Mouse (Mus musculus) CH12.LX (cell line): Measurements from ENCODE around the gene Cbfa2t3. TPM values are rescaled to one million over a fixed set of nuclear protein-coding genes. Genes with fewer than 3 reads are reported as not detected.
A peak's percentile ranks its signal among the peaks of the same experiment; 100 is the strongest.

ENCODE experiments used
- DNase-seq: peaks from one replicate; pipeline ENCODE4 v3.0.0-alpha.2; 2013; ENCODE audit errors: extremely low read depth
- H3K27ac ChIP-seq: 2 replicates; pipeline ENCODE4 v1.5.1; 2012; ENCODE audit warnings: low read depth, mild to moderate bottlenecking, control low read depth, moderate library complexity; ENCODE audit not compliant: insufficient read depth
- H3K27me3 ChIP-seq: replicated peaks from 2 replicates; pipeline ENCODE3; 2012; ENCODE audit warnings: inconsistent platforms
- H3K36me3 ChIP-seq, 2 experiments: replicated peaks in 1 of 2; 2 replicates each; pipeline versions ENCODE3 to v1.6.1; 2012; ENCODE audit warnings: inconsistent platforms in 1 of 2, low read length in 1 of 2, mild to moderate bottlenecking in 1 of 2, mixed read lengths in 1 of 2, moderate library complexity in 1 of 2; ENCODE audit not compliant: control insufficient read depth in 1 of 2, insufficient read depth in 1 of 2
- H3K4me1 ChIP-seq, 2 experiments: 2 replicates each; pipeline ENCODE4 v1.6.1; 2012; ENCODE audit warnings: inconsistent platforms in 1 of 2, moderate library complexity in 1 of 2; ENCODE audit not compliant: insufficient read depth in 2 of 2, control insufficient read depth in 1 of 2
- H3K4me2 ChIP-seq: 2 replicates; pipeline ENCODE4 v1.6.1; 2012; ENCODE audit warnings: low read depth, mild to moderate bottlenecking, control low read depth; ENCODE audit not compliant: poor library complexity, insufficient read depth, severe bottlenecking
- H3K4me3 ChIP-seq, 3 experiments: fragments of 150-350 bp in 1 of 3; sonication (generic) in 1 of 3; replicated peaks in 1 of 3; 2 replicates each; pipeline versions ENCODE3 to v1.5.1; 2011 to 2012; ENCODE audit warnings: low read depth in 2 of 3, low read length in 2 of 3, mild to moderate bottlenecking in 2 of 3, moderate library complexity in 2 of 3, control low read depth in 1 of 3, improper control_type of control experiment in 1 of 3, inconsistent platforms in 1 of 3, mixed read lengths in 1 of 3; ENCODE audit not compliant: poor library complexity in 1 of 3
- H3K79me2 ChIP-seq: replicated peaks from 2 replicates; pipeline ENCODE4 v1.6.1; 2012; ENCODE audit warnings: mild to moderate bottlenecking, moderate library complexity; ENCODE audit not compliant: control insufficient read depth, poor library complexity, insufficient read depth, severe bottlenecking; ENCODE audit errors: extremely low read depth
- H3K9ac ChIP-seq: 2 replicates; pipeline ENCODE4 v1.6.1; 2012; ENCODE audit warnings: low read depth, mild to moderate bottlenecking, control low read depth, moderate library complexity; ENCODE audit not compliant: insufficient read depth
- H3K9me3 ChIP-seq: replicated peaks from 2 replicates; pipeline ENCODE3; 2012; ENCODE audit warnings: low read length, inconsistent platforms, mixed read lengths
- BHLHE40 ChIP-seq: IDR thresholded peaks from 2 replicates; pipeline ENCODE4 v1.6.1; 2011; ENCODE audit warnings: mild to moderate bottlenecking, low read depth, low read length, improper control_type of control experiment
- CHD1 ChIP-seq: IDR thresholded peaks from 2 replicates; pipeline ENCODE4 v1.6.1; 2012; ENCODE audit warnings: low read depth, low read length, improper control_type of control experiment, inconsistent platforms
- CHD2 ChIP-seq: IDR thresholded peaks from 2 replicates; pipeline ENCODE4 v1.6.1; 2011; ENCODE audit warnings: low read length, improper control_type of control experiment
- CTCF ChIP-seq, 2 experiments: IDR thresholded peaks in 1 of 2; conservative IDR thresholded peaks in 1 of 2; 2 replicates each; pipeline ENCODE4 v1.5.1; 2011 to 2012; ENCODE audit warnings: low read depth in 2 of 2, low read length in 2 of 2, improper control_type of control experiment in 1 of 2, inconsistent platforms in 1 of 2, mild to moderate bottlenecking in 1 of 2, moderate library complexity in 1 of 2
- E2F4 ChIP-seq: IDR thresholded peaks from 2 replicates; pipeline ENCODE4 v1.6.1; 2011; ENCODE audit warnings: low read depth, low read length, improper control_type of control experiment; ENCODE audit not compliant: insufficient replicate concordance
- ELF1 ChIP-seq: IDR thresholded peaks from 2 replicates; pipeline ENCODE4 v1.6.1; 2014; ENCODE audit warnings: low read depth, mild to moderate bottlenecking, inconsistent platforms, low read length, improper control_type of control experiment
- EP300 ChIP-seq: IDR thresholded peaks from 2 replicates; pipeline ENCODE4 v1.6.1; 2011; ENCODE audit warnings: low read length, improper control_type of control experiment
- ETS1 ChIP-seq: conservative IDR thresholded peaks from 2 replicates; pipeline ENCODE4 v1.6.1; 2012; ENCODE audit warnings: low read depth, mild to moderate bottlenecking, inconsistent platforms, low read length, improper control_type of control experiment, moderate library complexity
- GABPA ChIP-seq: IDR thresholded peaks from 2 replicates; pipeline ENCODE4 v1.6.1; 2012; ENCODE audit warnings: low read depth, low read length, improper control_type of control experiment, inconsistent platforms; ENCODE audit not compliant: insufficient replicate concordance
- HCFC1 ChIP-seq: IDR thresholded peaks from 2 replicates; pipeline ENCODE4 v1.6.1; 2012; ENCODE audit warnings: low read depth, mild to moderate bottlenecking, inconsistent platforms, low read length, improper control_type of control experiment
- IRF4 ChIP-seq: IDR thresholded peaks from 2 replicates; pipeline ENCODE4 v1.6.1; 2014; ENCODE audit warnings: low read depth, mild to moderate bottlenecking, inconsistent platforms, low read length, improper control_type of control experiment
- JUN ChIP-seq: IDR thresholded peaks from 2 replicates; pipeline ENCODE4 v1.6.1; 2011; ENCODE audit warnings: low read depth, mild to moderate bottlenecking, low read length, improper control_type of control experiment, moderate library complexity; ENCODE audit not compliant: insufficient read depth
- JUND ChIP-seq: conservative IDR thresholded peaks from 2 replicates; pipeline ENCODE4 v1.6.1; 2011; ENCODE audit warnings: low read depth, low read length, improper control_type of control experiment
- KAT2A ChIP-seq: IDR thresholded peaks from 2 replicates; pipeline ENCODE4 v1.6.1; 2012; ENCODE audit warnings: low read length, improper control_type of control experiment, inconsistent platforms; ENCODE audit not compliant: insufficient replicate concordance
- MAFK ChIP-seq: IDR thresholded peaks from 2 replicates; pipeline ENCODE4 v1.6.1; 2011; ENCODE audit warnings: low read length, improper control_type of control experiment; ENCODE audit not compliant: insufficient replicate concordance
- MAX ChIP-seq: IDR thresholded peaks from 2 replicates; pipeline ENCODE4 v1.6.1; 2011; ENCODE audit warnings: low read length, improper control_type of control experiment
- MAZ ChIP-seq: IDR thresholded peaks from 2 replicates; pipeline ENCODE4 v1.6.1; 2012; ENCODE audit warnings: low read depth, mild to moderate bottlenecking, inconsistent platforms, low read length, improper control_type of control experiment, moderate library complexity
- MEF2A ChIP-seq: IDR thresholded peaks from 2 replicates; pipeline ENCODE4 v1.6.1; 2014; ENCODE audit warnings: low read depth, mild to moderate bottlenecking, inconsistent platforms, low read length, improper control_type of control experiment, borderline replicate concordance
- MXI1 ChIP-seq: IDR thresholded peaks from 2 replicates; pipeline ENCODE4 v1.6.1; 2011; ENCODE audit warnings: mild to moderate bottlenecking, low read depth, low read length, improper control_type of control experiment
- MYC ChIP-seq: IDR thresholded peaks from 2 replicates; pipeline ENCODE4 v1.6.1; 2011; ENCODE audit warnings: low read depth, mild to moderate bottlenecking, improper control_type of control experiment, low read length
- NELFE ChIP-seq: IDR thresholded peaks from 2 replicates; pipeline ENCODE4 v1.6.1; 2011; ENCODE audit warnings: low read depth, low read length, improper control_type of control experiment
- NRF1 ChIP-seq: IDR thresholded peaks from 2 replicates; pipeline ENCODE4 v1.6.1; 2014; ENCODE audit warnings: low read depth, mild to moderate bottlenecking, inconsistent platforms, low read length, improper control_type of control experiment, moderate library complexity
- PAX5 ChIP-seq: IDR thresholded peaks from 2 replicates; pipeline ENCODE4 v1.6.1; 2012; ENCODE audit warnings: low read length, inconsistent platforms, mixed read lengths
- POLR2A ChIP-seq: IDR thresholded peaks from 2 replicates; pipeline ENCODE4 v1.6.1; 2011; ENCODE audit warnings: low read depth, mild to moderate bottlenecking, improper control_type of control experiment, low read length
- POLR2AphosphoS2 ChIP-seq: IDR thresholded peaks from 2 replicates; pipeline ENCODE4 v1.6.1; 2011; ENCODE audit warnings: low read depth, low read length, improper control_type of control experiment
- RAD21 ChIP-seq: IDR thresholded peaks from 2 replicates; pipeline ENCODE4 v1.6.1; 2011; ENCODE audit warnings: low read depth, mild to moderate bottlenecking, low read length, improper control_type of control experiment, moderate library complexity
- RCOR1 ChIP-seq: conservative IDR thresholded peaks from 2 replicates; pipeline ENCODE4 v1.6.1; 2012; ENCODE audit warnings: low read depth, mild to moderate bottlenecking, inconsistent platforms, low read length, improper control_type of control experiment
- SIN3A ChIP-seq: IDR thresholded peaks from 2 replicates; pipeline ENCODE4 v1.6.1; 2012; ENCODE audit warnings: low read length, improper control_type of control experiment, inconsistent platforms
- SMC3 ChIP-seq: IDR thresholded peaks from 2 replicates; pipeline ENCODE4 v1.6.1; 2011; ENCODE audit warnings: low read depth, low read length, improper control_type of control experiment
- TBP ChIP-seq: conservative IDR thresholded peaks from 2 replicates; pipeline ENCODE4 v1.6.1; 2011; ENCODE audit warnings: low read depth, low read length, improper control_type of control experiment
- TCF12 ChIP-seq: IDR thresholded peaks from 2 replicates; pipeline ENCODE4 v1.6.1; 2014; ENCODE audit warnings: low read depth, mild to moderate bottlenecking, inconsistent platforms, low read length, improper control_type of control experiment
- UBTF ChIP-seq: IDR thresholded peaks from 2 replicates; pipeline ENCODE4 v1.6.1; 2012; ENCODE audit warnings: low read depth, mild to moderate bottlenecking, inconsistent platforms, low read length, improper control_type of control experiment, moderate library complexity
- USF1 ChIP-seq: IDR thresholded peaks from 2 replicates; pipeline ENCODE4 v1.6.1; 2014; ENCODE audit warnings: low read depth, mild to moderate bottlenecking, inconsistent platforms, low read length, improper control_type of control experiment
- USF2 ChIP-seq: conservative IDR thresholded peaks from 2 replicates; pipeline ENCODE4 v1.6.1; 2011; ENCODE audit warnings: low read depth, low read length, improper control_type of control experiment
- ZC3H11A ChIP-seq: IDR thresholded peaks from 2 replicates; pipeline ENCODE4 v1.6.1; 2012; ENCODE audit warnings: low read depth, mild to moderate bottlenecking, inconsistent platforms, low read length, improper control_type of control experiment
- ZKSCAN1 ChIP-seq: IDR thresholded peaks from 2 replicates; pipeline ENCODE4 v1.6.1; 2012; ENCODE audit warnings: low read depth, inconsistent platforms, low read length, improper control_type of control experiment, borderline replicate concordance
- ZMIZ1 ChIP-seq: IDR thresholded peaks from 2 replicates; pipeline ENCODE4 v1.6.1; 2012; ENCODE audit warnings: low read depth, mild to moderate bottlenecking, inconsistent platforms, low read length, improper control_type of control experiment
- ZNF384 ChIP-seq: IDR thresholded peaks from 2 replicates; pipeline ENCODE4 v1.6.1; 2012; ENCODE audit warnings: low read depth, low read length, improper control_type of control experiment, inconsistent platforms
- dilution Hi-C: fragments of 300-500 bp; cut with MboI; formaldehyde crosslinking; loops from 2 replicates; pipeline ENCODE4 v1.14.3; 2020; ENCODE audit warnings: low sequenced_read_pairs; ENCODE audit not compliant: extremely low pct_unique_long_range_greater_than_20kb, extremely low pct_ligation_motif_present
- in situ Hi-C: fragments of 300-500 bp; cut with MboI; formaldehyde crosslinking; loops from 3 replicates; pipeline ENCODE4 v1.14.3; 2019; ENCODE audit warnings: low sequenced_read_pairs, low pct_ligation_motif_present, low pct_unique_long_range_greater_than_20kb, mixed read lengths
- polyA plus RNA-seq: library from polyadenylated mRNA; unstranded; fragments of >175 nt; gene quantifications from 2 replicates; pipeline ENCODE4 v1.2.1, GENCODE M21; 2012; ENCODE audit warnings: low read depth; ENCODE audit not compliant: insufficient read length
- total RNA-seq, 2 experiments: library from RNA; depleted of rRNA; stranded (reverse); fragments of 300-350 nt in 1 of 2; fragments of >200 nt in 1 of 2; gene quantifications; 2 replicates each; pipeline ENCODE4 v1.2.3; 2012 to 2014

The Cbfa2t3 gene
- total and polyA plus RNA-seq, 3 experiments: 0.47 to 22.6 (median 2.1) TPM

DNA sequence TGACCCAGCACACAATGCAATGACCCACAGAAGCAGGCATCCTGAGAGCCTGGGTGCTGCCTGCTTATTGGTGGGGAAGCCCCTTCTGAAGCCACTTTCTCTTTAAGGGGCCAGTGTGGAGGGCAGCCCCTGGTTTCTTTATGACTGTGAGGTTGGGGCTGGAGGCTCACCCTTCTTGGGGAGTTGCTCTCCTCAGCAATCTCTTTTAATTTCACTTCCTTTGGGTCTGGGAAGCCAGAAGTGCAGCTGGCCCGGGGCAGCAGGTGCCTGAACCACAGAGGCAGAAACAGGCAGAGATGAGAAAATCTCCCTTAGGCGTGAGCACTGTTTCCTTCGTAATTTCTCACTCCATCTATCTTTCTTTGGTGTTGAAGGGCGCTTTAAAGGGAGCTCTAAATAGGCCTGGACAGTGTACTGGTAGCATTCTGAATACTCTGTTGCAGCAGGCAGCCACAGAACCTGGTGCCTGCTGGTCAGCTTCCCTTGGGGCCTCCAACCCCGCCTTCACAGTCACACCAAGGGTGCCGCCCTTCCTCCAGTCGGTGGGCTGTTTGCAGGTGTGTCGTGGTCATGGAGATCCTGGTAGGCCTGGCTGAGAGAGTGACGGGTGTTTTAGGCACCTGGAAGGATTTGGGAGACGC lies 3.5 kb upstream of the Cbfa2t3 start:
- H3K36me3 ChIP-seq: no peaks in the 10 kb centered on the region
- no peak for TF ChIP-seq USF2
- TF ChIP-seq MAFK: peak; percentile 94
- peak; percentile 89 for TF ChIP-seq ZMIZ1
- peak; percentile 100 for TF ChIP-seq RCOR1
- TF ChIP-seq NRF1: peak; percentile 48; the same call in 1 of the 2 replicates
- no peak for TF ChIP-seq ZC3H11A
- TF ChIP-seq HCFC1: peak; percentile 40; the same call in 1 of the 2 replicates
- peak; percentile 79 for TF ChIP-seq MXI1
- TF ChIP-seq CHD1: peak; percentile 80; the same call in 1 of the 2 replicates
- no peak for TF ChIP-seq E2F4
- TF ChIP-seq USF1: no peak
- no peak for TF ChIP-seq GABPA
- TF ChIP-seq ELF1: peak; percentile 62; the same call in 1 of the 2 replicates
- peak; percentile 62; the same call in 1 of the 2 replicates for TF ChIP-seq POLR2AphosphoS2
- TF ChIP-seq UBTF: peak; percentile 81
- peak; percentile 96 for TF ChIP-seq ETS1
- 0 out of 2 replicates have a peak, but pooled peaks have one; percentile 8 for TF ChIP-seq TBP
- peak; percentile 68; the same call in 1 of the 2 replicates for TF ChIP-seq MAX
- TF ChIP-seq MAZ: peak; percentile 99
- TF ChIP-seq CHD2: peak; percentile 94
- no peak; the same call in 1 of the 2 replicates for TF ChIP-seq POLR2A
- TF ChIP-seq SIN3A: peak; percentile 95
- TF ChIP-seq JUN: peak; percentile 76
- peak; percentile 74 for TF ChIP-seq MYC
- peak; percentile 70; the same call in 1 of the 2 replicates for TF ChIP-seq KAT2A
- TF ChIP-seq IRF4: peak; percentile 99
- peak; percentile 100 for TF ChIP-seq TCF12
- peak; percentile 44; the same call in 1 of the 2 replicates for TF ChIP-seq SMC3
- no peak for TF ChIP-seq PAX5
- TF ChIP-seq JUND: peak; percentile 91
- TF ChIP-seq ZKSCAN1: no peak
- TF ChIP-seq MEF2A: peak; percentile 91
- no peak for TF ChIP-seq CTCF (conservative IDR thresholded peaks at IDR 0.05 in 1 of 2, IDR thresholded peaks at IDR 0.05 in 1 of 2; ENCODE audit: low read depth in 2 of 2, low read length in 2 of 2)
- TF ChIP-seq NELFE: no peak; the same call in 1 of the 2 replicates
- peak; percentile 98 for TF ChIP-seq EP300
- peak; percentile 12 for TF ChIP-seq RAD21
- peak; percentile 42 for TF ChIP-seq ZNF384
- peak; percentile 97 for TF ChIP-seq BHLHE40
- H3K27me3 ChIP-seq: peaks cover 3% of the 10 kb centered on the region
- H3K4me2 ChIP-seq: peak overlapping the region; percentile 48
- DNase-seq: peak; percentile 97
- peaks cover 55 to 81% of the 10 kb centered on the region in 2 experiments for H3K4me1 ChIP-seq
- in situ Hi-C loops: no loop called here
- peak overlapping the region; percentile 98 for H3K27ac ChIP-seq
- H3K9ac ChIP-seq: no peak overlapping the region
- H3K79me2 ChIP-seq: peaks cover 4% of the 10 kb centered on the region; the same call in 1 of the 2 replicates
- H3K9me3 ChIP-seq: no peaks in the 10 kb centered on the region
- H3K4me3 ChIP-seq: no peak overlapping the region
- dilution Hi-C loops: no loop called here
